Mouse (Mus musculus) thymus, adult 2 months (tissue): ENCODE data around the gene Acrv1.

Experiments used
- CTCF ChIP-seq: fragments of 200-500 bp; IDR thresholded peaks from 2 replicates; pipeline ENCODE4 v1.5.1; 2012; ENCODE audit warnings: mild to moderate bottlenecking, control low read depth, low read length, moderate library complexity, borderline replicate concordance; ENCODE audit not compliant: control insufficient read depth, poor library complexity, insufficient read depth; ENCODE audit errors: extremely low read depth
- POLR2A ChIP-seq: fragments of 200-500 bp; IDR thresholded peaks from 2 replicates; pipeline ENCODE4 v1.6.1; 2012; ENCODE audit warnings: mild to moderate bottlenecking, low read length, control low read depth, moderate library complexity; ENCODE audit not compliant: control insufficient read depth, poor library complexity, insufficient read depth; ENCODE audit errors: extremely low read depth

DNA sequence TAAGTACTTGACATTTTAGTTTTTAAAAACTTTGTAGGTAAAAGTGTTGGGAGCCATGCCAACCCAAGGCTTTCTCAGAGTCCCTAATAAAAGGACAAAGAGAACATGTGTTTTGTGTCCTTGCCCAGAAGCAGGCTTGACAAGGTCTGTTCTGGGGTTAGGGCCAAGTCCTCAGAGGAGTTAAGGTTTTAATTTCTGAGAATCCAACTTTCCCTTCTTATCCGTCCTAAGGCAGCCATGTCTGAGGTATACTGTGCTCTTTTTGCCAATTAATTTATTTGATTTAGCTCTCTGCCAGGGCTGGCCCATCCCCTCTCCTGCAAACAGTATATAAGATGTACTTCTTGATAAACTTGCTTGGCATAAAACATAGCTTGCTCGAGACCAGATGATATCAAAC lies 11.6 kb upstream of the Acrv1 start:
- TF ChIP-seq POLR2A (no peak), CTCF (no peak)
